Mouse (Mus musculus): Measurements from ENCODE around the gene Gpr61. TPM values are rescaled to one million over a fixed set of nuclear protein-coding genes. Genes with fewer than 3 reads are reported as not detected.

Gene Gpr61
- total RNA-seq, 2 experiments from 2014 or later = 18.1 to 19.1 TPM

GRCm38 (mm10) chr3:108180514-108180913, 25.8 kb upstream of the Gpr61 start:
- intact Hi-C loops (cut with DNase I) = no loop called here
- DNase-seq (ENCODE audit: low spot score in 2 of 2) = no peak

GRCm38 (mm10) chr3:108178756-108179715, 24.4 kb upstream of the Gpr61 start:
- DNase-seq (ENCODE audit: low spot score in 2 of 2) = no peak
- intact Hi-C loops (cut with DNase I) = no loop called here

- DNase-seq (ENCODE audit: low spot score in 2 of 2) = peak; percentile 69 to 70
- intact Hi-C loops (cut with DNase I) = no loop called here
Measured at GRCm38 (mm10) chr3:108174672-108175531, 20.2 kb upstream of the Gpr61 start.

- no peak for DNase-seq (ENCODE audit: low spot score in 2 of 2)
- intact Hi-C loops (cut with DNase I) = loop anchor here (5.0 kb wide), 2 partner anchors 108 to 218 kb away; no protein-coding TSS in a partner anchor
Measured at GRCm38 (mm10) chr3:108169199-108169598, 14.5 kb upstream of the Gpr61 start.

GRCm38 (mm10) chr3:108167499-108167898, 12.8 kb upstream of the Gpr61 start:
- intact Hi-C loops (cut with DNase I) = loop anchor here (5.0 kb wide), 2 partner anchors 110 to 220 kb away; no protein-coding TSS in a partner anchor
- no peak for DNase-seq (ENCODE audit: low spot score in 2 of 2)

- no peak for DNase-seq (ENCODE audit: low spot score in 2 of 2)
- intact Hi-C loops (cut with DNase I) = loop anchor here (5.0 kb wide), 2 partner anchors 111 to 221 kb away; no protein-coding TSS in a partner anchor
Measured at GRCm38 (mm10) chr3:108166486-108167211, 12.0 kb upstream of the Gpr61 start.

- intact Hi-C loops (cut with DNase I) = loop anchor here (5.0 kb wide), 2 partner anchors 112 to 222 kb away; no protein-coding TSS in a partner anchor
Measured at GRCm38 (mm10) chr3:108165532-108166315, 11.0 kb upstream of the Gpr61 start.

GRCm38 (mm10) chr3:108164807-108165206, 10.1 kb upstream of the Gpr61 start:
- peak; percentile 86 to 88 for DNase-seq (ENCODE audit: low spot score in 2 of 2)
- intact Hi-C loops (cut with DNase I) = loop anchor here (5.0 kb wide), 3 partner anchors 92 to 222 kb away; partner anchors contain the start of gene Psma5

More at GRCm38 (mm10) chr3:108165532-108166315, 11.0 kb upstream of the Gpr61 start:
- no peak for DNase-seq (ENCODE audit: low spot score in 2 of 2)

GRCm38 (mm10) chr3:108164091-108164490, 9.4 kb upstream of the Gpr61 start:
- intact Hi-C loops (cut with DNase I) = loop anchor here (5.0 kb wide), 1 partner anchor 93 kb away; the partner anchor contains the start of gene Psma5
- DNase-seq (ENCODE audit: low spot score in 2 of 2) = no peak

- intact Hi-C loops (cut with DNase I) = no loop called here
- peak; percentile 71 to 77 for DNase-seq (ENCODE audit: low spot score in 2 of 2)
Measured at GRCm38 (mm10) chr3:108158383-108159037, 3.8 kb upstream of the Gpr61 start.

- DNase-seq (ENCODE audit: low spot score in 2 of 2) = no peak
- intact Hi-C loops (cut with DNase I) = no loop called here
Measured at GRCm38 (mm10) chr3:108152290-108152689, 2.4 kb downstream of the Gpr61 start.

GRCm38 (mm10) chr3:108147386-108148235, 7.1 kb downstream of the Gpr61 start:
- intact Hi-C loops (cut with DNase I) = loop anchor here (1.0 to 10.0 kb wide), 4 partner anchors 60 to 453 kb away; partner anchors contain the start of genes Ahcyl1 and Ampd2
- DNase-seq (ENCODE audit: low spot score in 2 of 2) = peak; percentile 80 to 84

- intact Hi-C loops (cut with DNase I) = loop anchor here (5.0 to 10.0 kb wide), 3 partner anchors 59 to 452 kb away; partner anchors contain the start of genes Ahcyl1 and Ampd2
Measured at GRCm38 (mm10) chr3:108146671-108147070, 8.0 kb downstream of the Gpr61 start.

GRCm38 (mm10) chr3:108145534-108146445, 8.9 kb downstream of the Gpr61 start, which contains the start of gene Gnai3:
Gene Gnai3 (minus strand): TSS chr3:108146146.
- peak; percentile 91 to 93 for DNase-seq (ENCODE audit: low spot score in 2 of 2)
- intact Hi-C loops (cut with DNase I) = loop anchor here (5.0 to 10.0 kb wide), 3 partner anchors 58 to 451 kb away; partner anchors contain the start of genes Ahcyl1 and Ampd2

More at GRCm38 (mm10) chr3:108146671-108147070, 8.0 kb downstream of the Gpr61 start:
- DNase-seq (ENCODE audit: low spot score in 2 of 2) = no peak

GRCm38 (mm10) chr3:108140786-108141185, 13.9 kb downstream of the Gpr61 start:
- DNase-seq (ENCODE audit: low spot score in 2 of 2) = no peak
- intact Hi-C loops (cut with DNase I) = loop anchor here (10.0 kb wide), 1 partner anchor 446 kb away; the partner anchor contains the start of gene Ahcyl1

All from left cerebral cortex, postnatal 36 days (tissue).